Mouse (Mus musculus) T-cell, adult 2 months (primary cell): Measurements from ENCODE around the gene Tfap2d.

ENCODE experiments used
- DNase-seq: peaks from one replicate; pipeline ENCODE4 v3.0.0; 2022; ENCODE audit warnings: low spot score

Tfap2d gene

DNA sequence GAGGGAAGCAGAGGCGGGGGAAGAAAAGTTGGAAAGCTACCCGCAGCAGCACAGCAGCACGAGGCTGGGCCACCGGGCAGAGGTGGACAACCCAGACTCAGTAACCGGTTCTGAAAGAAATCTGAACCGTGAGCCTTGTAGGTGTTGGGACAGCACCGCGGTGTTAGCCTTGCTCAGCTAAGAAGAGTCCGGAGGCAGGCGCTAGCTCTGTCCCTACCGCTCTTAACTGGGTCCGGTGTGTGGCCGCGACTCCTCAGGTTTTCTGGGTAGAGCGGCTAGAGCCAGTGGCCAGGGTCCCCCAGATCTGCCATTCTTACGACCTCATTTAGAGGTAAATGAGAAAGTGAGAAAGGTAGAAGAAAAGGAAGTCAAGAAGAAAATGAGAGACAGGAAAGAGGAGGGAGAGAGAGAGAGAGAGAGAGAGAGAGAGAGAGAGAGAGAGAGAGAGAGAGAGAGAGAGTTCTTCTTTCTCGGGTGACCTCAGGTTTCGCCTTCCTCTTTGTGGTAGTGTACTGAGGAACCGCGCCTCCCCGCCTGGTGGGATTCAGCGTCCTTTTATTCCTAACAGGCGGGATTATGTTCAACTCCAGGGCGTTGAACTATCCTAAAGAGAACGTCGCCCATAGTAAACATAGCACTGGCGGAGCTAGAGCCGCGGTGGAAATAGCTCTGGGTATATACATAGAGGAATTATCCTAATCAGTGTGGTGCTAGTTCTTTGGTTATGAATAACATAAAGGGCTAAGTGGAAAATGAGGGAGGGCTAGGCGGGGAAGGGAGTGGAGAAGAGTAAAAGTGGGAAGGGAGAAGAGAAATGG is 107.6 kb downstream of the Tfap2d start:
- DNase-seq: no peak

DNA sequence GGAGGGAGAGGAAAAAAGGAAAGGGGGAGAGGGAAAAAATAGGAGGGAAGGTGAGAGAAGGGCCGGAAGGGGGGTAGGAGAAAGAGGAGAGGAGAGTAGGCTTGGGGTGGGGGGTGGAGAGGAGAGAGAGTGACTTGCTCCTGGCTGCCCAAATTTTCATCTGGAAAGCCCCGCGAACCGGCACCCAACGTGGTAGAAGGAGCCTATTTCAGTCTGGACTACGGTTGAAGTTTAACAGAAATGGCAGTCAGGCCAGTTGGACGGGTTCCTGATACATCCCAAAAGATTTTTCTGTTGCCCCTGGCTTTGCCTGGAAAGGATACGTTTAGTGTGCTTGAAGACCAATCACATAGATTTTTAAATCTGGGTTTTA is 108.2 kb downstream of the Tfap2d start:
- DNase-seq: no peak

DNA sequence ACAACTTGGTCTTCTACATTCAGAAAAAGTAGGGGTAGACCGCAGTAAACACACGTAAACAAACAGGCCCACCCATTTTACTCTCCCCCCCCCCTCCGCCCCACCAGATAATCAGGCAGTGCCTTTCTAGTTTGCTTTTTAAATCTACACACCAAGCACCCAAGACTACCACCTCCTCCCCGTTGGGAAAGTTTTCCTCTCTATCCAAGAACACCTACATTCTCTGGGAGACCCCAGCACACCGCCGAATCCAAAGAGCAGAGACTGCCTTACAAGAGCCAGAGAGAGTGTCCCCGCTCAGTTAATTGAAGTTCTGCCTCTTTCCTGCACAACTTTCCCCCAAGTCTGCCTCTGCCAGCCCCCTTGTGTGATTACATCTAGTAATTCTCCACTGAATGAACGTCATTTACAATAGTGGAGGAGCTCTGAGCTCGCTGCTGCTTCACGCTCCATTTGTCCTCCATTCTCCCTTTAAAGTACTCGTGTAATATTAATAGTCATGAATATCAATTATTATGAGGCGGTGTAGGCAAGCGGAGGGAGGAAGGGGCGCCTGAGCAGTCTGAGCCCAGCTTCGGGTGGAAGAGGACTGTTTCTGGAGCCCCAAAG is 108.8 kb downstream of the Tfap2d start:
- DNase-seq: no peak

DNA sequence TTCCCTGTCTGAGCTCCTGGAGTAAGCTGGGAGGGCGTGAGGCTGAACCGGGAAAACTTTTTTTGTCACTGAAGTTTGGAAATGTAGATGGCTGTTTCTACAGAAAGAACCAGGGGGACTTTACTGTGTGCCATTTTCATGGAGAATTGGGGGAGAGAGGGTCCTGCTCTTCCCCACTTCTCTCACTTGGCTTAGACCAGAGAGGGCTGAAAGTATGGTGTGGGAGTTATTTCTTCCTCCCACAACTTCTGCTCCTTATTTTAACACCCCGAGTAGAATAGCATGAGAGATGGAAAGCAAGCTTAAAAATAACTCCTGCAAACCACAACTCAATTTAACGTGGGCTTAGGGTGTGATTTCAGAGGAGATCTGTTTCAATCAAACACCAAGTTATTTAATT is 109.9 kb downstream of the Tfap2d start:
- DNase-seq: no peak

GRCm38 (mm10) chr1:19213171-19213570 is 110.3 kb downstream of the Tfap2d start:
- DNase-seq: no peak

DNA sequence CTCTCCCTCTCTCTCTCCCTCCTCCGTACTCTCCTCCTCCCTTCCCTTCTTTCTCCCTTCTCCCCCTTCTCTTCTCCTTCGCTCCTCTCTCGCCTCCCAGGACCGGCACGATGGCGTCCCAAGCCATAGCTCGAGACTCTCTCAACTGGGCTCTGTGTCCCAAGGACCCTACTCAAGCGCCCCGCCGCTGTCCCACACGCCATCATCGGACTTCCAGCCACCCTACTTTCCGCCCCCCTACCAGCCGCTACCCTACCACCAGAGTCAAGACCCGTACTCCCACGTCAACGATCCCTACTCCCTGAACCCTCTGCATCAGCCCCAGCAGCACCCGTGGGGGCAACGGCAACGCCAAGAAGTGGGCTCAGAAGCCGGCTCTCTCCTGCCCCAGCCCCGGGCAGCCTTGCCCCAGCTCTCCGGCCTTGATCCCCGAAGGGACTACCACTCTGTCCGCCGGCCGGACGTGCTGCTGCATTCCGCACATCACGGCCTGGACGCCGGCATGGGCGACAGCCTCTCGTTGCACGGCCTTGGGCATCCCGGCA is 111.1 kb downstream of the Tfap2d start:
- no peak for DNase-seq
